Mouse (Mus musculus): Measurements from ENCODE around the gene Clec1b. TPM values are rescaled to one million over a fixed set of nuclear protein-coding genes. Genes with fewer than 3 reads are reported as not detected.

The Clec1b gene
- polyA plus RNA-seq, 1 experiment from 2014 or later = 0.83 TPM

Other genes with a start within 250 kb of the Clec1b start
- gene Clec2d, start 216.7 kb upstream of the Clec1b start, polyA plus RNA-seq (2015; fragmentation: Nextera tagmentation; extraction: Ambion mirVana) = 0.44 TPM in 1 of 2 replicates, not detected in the other
- 0.13 and 0.56 TPM in 2 replicates for gene Cd69, start 121.9 kb upstream of the Clec1b start, polyA plus RNA-seq (2015; fragmentation: Nextera tagmentation; extraction: Ambion mirVana)
- not detected in 2 replicates for gene 4922502D21Rik, start 65.5 kb upstream of the Clec1b start, polyA plus RNA-seq (2015; fragmentation: Nextera tagmentation; extraction: Ambion mirVana)
- 1.0 and 2.0 TPM in 2 replicates for gene Clec12a, start 54.6 kb upstream of the Clec1b start, polyA plus RNA-seq (2015; fragmentation: Nextera tagmentation; extraction: Ambion mirVana)
- not detected in 2 replicates for gene Clec12b, start 11.4 kb upstream of the Clec1b start, polyA plus RNA-seq (2015; fragmentation: Nextera tagmentation; extraction: Ambion mirVana)
- 0.09 and 0.14 TPM in 2 replicates for gene Clec9a, start 11.6 kb downstream of the Clec1b start, polyA plus RNA-seq (2015; fragmentation: Nextera tagmentation; extraction: Ambion mirVana)
- 3.2 and 3.8 TPM in 2 replicates for gene Clec1a, start 54.7 kb downstream of the Clec1b start, polyA plus RNA-seq (2015; fragmentation: Nextera tagmentation; extraction: Ambion mirVana)
- not detected in 2 replicates for gene Olr1, start 109.9 kb downstream of the Clec1b start, polyA plus RNA-seq (2015; fragmentation: Nextera tagmentation; extraction: Ambion mirVana)
- gene Tmem52b, start 115.3 kb downstream of the Clec1b start, polyA plus RNA-seq (2015; fragmentation: Nextera tagmentation; extraction: Ambion mirVana) = 0.19 and 0.22 TPM in 2 replicates
- gene Gabarapl1, start 135.9 kb downstream of the Clec1b start, polyA plus RNA-seq (2015; fragmentation: Nextera tagmentation; extraction: Ambion mirVana) = 47.8 and 48.9 TPM in 2 replicates
- not detected in 2 replicates for gene Klre1, start 180.6 kb downstream of the Clec1b start, polyA plus RNA-seq (2015; fragmentation: Nextera tagmentation; extraction: Ambion mirVana)
- gene Klrd1, start 194.5 kb downstream of the Clec1b start, polyA plus RNA-seq (2015; fragmentation: Nextera tagmentation; extraction: Ambion mirVana) = not detected in 2 replicates
- not detected in 2 replicates for gene Klrk1, start 226.6 kb downstream of the Clec1b start, polyA plus RNA-seq (2015; fragmentation: Nextera tagmentation; extraction: Ambion mirVana)
- gene Klrc3, start 246.0 kb downstream of the Clec1b start, polyA plus RNA-seq (2015; fragmentation: Nextera tagmentation; extraction: Ambion mirVana) = not detected in 2 replicates